Mouse (Mus musculus) cerebellum, adult 18-20 months (tissue): ENCODE data around the gene Gm20708.

Experiments used
- DNase-seq, 2 experiments: peaks; one replicate each; pipeline ENCODE4 v3.0.0; 2021

Gene Gm20708

GRCm38 (mm10) chr11:117836306-117836705, 26.8 kb downstream of the Gm20708 start:
- no peak for DNase-seq

- no peak for DNase-seq
Observed at GRCm38 (mm10) chr11:117838572-117838971, 29.1 kb downstream of the Gm20708 start.

- no peak for DNase-seq
Observed at GRCm38 (mm10) chr11:117839021-117839420, 29.6 kb downstream of the Gm20708 start.

GRCm38 (mm10) chr11:117840910-117841309, 31.4 kb downstream of the Gm20708 start:
- DNase-seq, result no peak

- no peak for DNase-seq
Observed at GRCm38 (mm10) chr11:117843434-117843833, 34.0 kb downstream of the Gm20708 start.

- no peak for DNase-seq
Observed at GRCm38 (mm10) chr11:117844997-117845396, 35.5 kb downstream of the Gm20708 start.

GRCm38 (mm10) chr11:117845651-117846050, 36.2 kb downstream of the Gm20708 start:
- no peak for DNase-seq

GRCm38 (mm10) chr11:117846640-117847039, 37.2 kb downstream of the Gm20708 start:
- no peak for DNase-seq

GRCm38 (mm10) chr11:117847593-117848215, 38.2 kb downstream of the Gm20708 start:
- DNase-seq, result no peak

GRCm38 (mm10) chr11:117848271-117848984, 39.0 kb downstream of the Gm20708 start:
- no peak for DNase-seq

GRCm38 (mm10) chr11:117848985-117849671, 39.7 kb downstream of the Gm20708 start, which contains the start of gene Birc5:
Gene Birc5, plus strand, starts transcription at chr11:117849251.
- DNase-seq, result peak; percentile 94 to 99

GRCm38 (mm10) chr11:117852875-117853274, 43.4 kb downstream of the Gm20708 start:
- no peak for DNase-seq

GRCm38 (mm10) chr11:117854241-117854640, 44.8 kb downstream of the Gm20708 start:
- DNase-seq, result no peak

- no peak for DNase-seq
Observed at GRCm38 (mm10) chr11:117855360-117855759, 45.9 kb downstream of the Gm20708 start.

GRCm38 (mm10) chr11:117855975-117856374, 46.5 kb downstream of the Gm20708 start:
- no peak for DNase-seq

GRCm38 (mm10) chr11:117857462-117857861, 48.0 kb downstream of the Gm20708 start:
- DNase-seq, result no peak

GRCm38 (mm10) chr11:117858392-117858791, 48.9 kb downstream of the Gm20708 start:
- DNase-seq, result no peak

GRCm38 (mm10) chr11:117860601-117861000, 51.1 kb downstream of the Gm20708 start, which contains the start of gene Tmem235:
Gene Tmem235, plus strand, starts transcription at chr11:117860752.
- DNase-seq, result no peak

GRCm38 (mm10) chr11:117863174-117863856, 53.8 kb downstream of the Gm20708 start:
- no peak for DNase-seq

GRCm38 (mm10) chr11:117864805-117865204, 55.3 kb downstream of the Gm20708 start:
- DNase-seq, result no peak

GRCm38 (mm10) chr11:117865988-117866387, 56.5 kb downstream of the Gm20708 start:
- no peak for DNase-seq

GRCm38 (mm10) chr11:117870688-117871365, 61.4 kb downstream of the Gm20708 start:
- peak; percentile 83 to 88 for DNase-seq
